Mouse (Mus musculus) lung, postnatal 36 days (tissue): ENCODE results near the gene Krtap31-2.

Experiments used
- DNase-seq: peaks from one replicate; pipeline ENCODE4 v3.0.0; 2022; ENCODE audit warnings: mixed read lengths

Gene Krtap31-2

GRCm38 (mm10) chr11:99935991-99936390, at the start of gene Krtap31-2:
TSS of gene Krtap31-2 (plus strand) at chr11:99936291.
- DNase-seq: no peak

GRCm38 (mm10) chr11:99907620-99908019, 28.5 kb upstream of the Krtap31-2 start, which contains the start of gene Krtap31-1:
TSS of gene Krtap31-1 (plus strand) at chr11:99907920.
- no peak for DNase-seq

GRCm38 (mm10) chr11:99914451-99914850, 21.6 kb upstream of the Krtap31-2 start, which contains the start of gene Gm11565:
TSS of gene Gm11565 (plus strand) at chr11:99914751.
- DNase-seq: no peak

GRCm38 (mm10) chr11:99937751-99938264, 1.7 kb downstream of the Krtap31-2 start:
- DNase-seq: no peak

GRCm38 (mm10) chr11:99948175-99948574, 12.1 kb downstream of the Krtap31-2 start, which contains the start of gene Krtap9-5:
TSS of gene Krtap9-5 (plus strand) at chr11:99948475.
- no peak for DNase-seq

GRCm38 (mm10) chr11:99964213-99964612, 28.1 kb downstream of the Krtap31-2 start:
- no peak for DNase-seq

- DNase-seq: no peak
Measured at GRCm38 (mm10) chr11:99965961-99966360, 29.9 kb downstream of the Krtap31-2 start.

- no peak for DNase-seq
Measured at GRCm38 (mm10) chr11:99978953-99979352, 42.9 kb downstream of the Krtap31-2 start, which contains the start of gene Krtap29-1. TSS of gene Krtap29-1 (minus strand) at chr11:99979053.

- no peak for DNase-seq
Measured at GRCm38 (mm10) chr11:99982731-99983130, 46.6 kb downstream of the Krtap31-2 start.

GRCm38 (mm10) chr11:99983442-99983841, 47.4 kb downstream of the Krtap31-2 start:
- no peak for DNase-seq

- no peak for DNase-seq
Measured at GRCm38 (mm10) chr11:99985291-99986092, 49.4 kb downstream of the Krtap31-2 start.

GRCm38 (mm10) chr11:99986180-99986647, 50.1 kb downstream of the Krtap31-2 start, which contains the start of gene Krtap16-1:
TSS of gene Krtap16-1 (minus strand) at chr11:99986597.
- no peak for DNase-seq
